Mouse (Mus musculus): Measurements from ENCODE around the gene Psmc5.
"Not testable (repeated sequence)": the region's sequence is repeated elsewhere in the genome, so short reads cannot be mapped to it uniquely, and the experiment has no call there.

The Psmc5 gene

GRCm38 (mm10) chr11:106255685-106256451 is at the start of gene Psmc5, which contains the start of gene Ftsj3:
Gene Psmc5 (plus strand): TSS chr11:106256154.
Gene Ftsj3 (minus strand): TSS chr11:106256079.
- peak; percentile 94 to 99 for DNase-seq

DNA sequence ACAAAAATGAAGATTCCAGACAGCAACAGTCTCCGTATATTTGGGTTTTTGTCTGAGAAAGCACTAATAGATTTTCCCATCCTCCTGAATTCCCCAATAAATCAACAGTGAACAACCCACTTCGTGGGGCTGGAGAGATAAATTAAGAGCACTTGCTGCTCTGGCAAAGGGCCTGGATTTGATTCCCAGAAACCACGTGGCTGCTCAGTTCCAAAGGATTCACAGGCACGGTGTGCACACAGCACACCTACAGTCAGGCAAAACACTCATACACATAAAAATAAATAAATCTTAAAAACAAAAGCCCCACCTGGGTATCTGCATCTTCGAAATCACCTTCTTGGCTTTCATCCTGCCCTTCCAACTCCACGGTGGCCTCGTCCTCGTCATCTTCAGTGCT is 43.2 kb upstream of the Psmc5 start:
- no peak for DNase-seq

- no peak for DNase-seq
Measured at GRCm38 (mm10) chr11:106214856-106215255, 41.1 kb upstream of the Psmc5 start.

GRCm38 (mm10) chr11:106215450-106215859 is 40.5 kb upstream of the Psmc5 start:
- DNase-seq, result no peak

- DNase-seq, result peak; percentile 83 to 91
Measured at GRCm38 (mm10) chr11:106215927-106216729, 39.8 kb upstream of the Psmc5 start, which contains the start of gene Ccdc47. Gene Ccdc47 (minus strand): TSS chr11:106216344.

- DNase-seq, result peak; percentile 83
Measured at GRCm38 (mm10) chr11:106216730-106217490, 39.0 kb upstream of the Psmc5 start, which contains the start of gene Ddx42. Gene Ddx42 (plus strand): TSS chr11:106216926.

DNA sequence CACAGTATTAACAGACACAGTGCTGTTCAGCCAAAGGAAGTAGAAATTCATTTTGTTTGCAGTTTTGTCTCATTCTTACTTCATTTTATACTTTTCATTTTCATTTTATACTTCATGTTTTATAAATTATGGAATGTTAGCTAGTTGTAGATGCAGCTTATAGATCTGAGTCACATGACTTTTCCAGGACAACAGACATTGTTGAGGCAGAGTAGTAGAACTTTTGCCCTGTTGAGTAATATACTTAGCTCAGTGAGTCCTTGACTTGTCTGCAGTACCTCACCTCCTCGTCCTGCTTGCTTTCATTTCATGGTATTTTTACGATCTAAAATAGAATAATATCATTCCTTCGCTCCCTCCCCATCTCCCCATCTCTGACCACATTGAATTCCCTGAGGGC is 35.4 kb upstream of the Psmc5 start:
- no peak for DNase-seq

- not testable (repeated sequence) for DNase-seq
Measured at GRCm38 (mm10) chr11:106233978-106234377, 22.0 kb upstream of the Psmc5 start.

DNA sequence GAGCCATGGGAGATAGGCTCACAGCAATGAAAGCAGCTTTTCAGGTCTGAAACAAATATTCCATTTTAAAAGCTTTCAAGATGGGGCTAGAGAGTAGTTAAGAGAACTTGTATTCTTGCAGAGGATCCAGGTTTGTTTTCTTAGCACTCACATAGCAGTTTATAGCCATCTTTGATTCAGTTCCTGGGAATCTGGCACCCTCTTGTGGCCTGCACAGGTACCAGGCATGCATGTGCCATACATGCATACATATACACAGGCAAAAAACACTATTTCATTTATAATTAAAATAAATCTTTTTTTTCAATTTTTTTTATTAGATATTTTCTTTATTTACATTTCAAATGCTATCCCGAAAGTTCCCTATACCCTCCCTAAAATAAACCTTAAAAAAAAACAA is 9.1 kb upstream of the Psmc5 start:
- DNase-seq, result no peak

DNA sequence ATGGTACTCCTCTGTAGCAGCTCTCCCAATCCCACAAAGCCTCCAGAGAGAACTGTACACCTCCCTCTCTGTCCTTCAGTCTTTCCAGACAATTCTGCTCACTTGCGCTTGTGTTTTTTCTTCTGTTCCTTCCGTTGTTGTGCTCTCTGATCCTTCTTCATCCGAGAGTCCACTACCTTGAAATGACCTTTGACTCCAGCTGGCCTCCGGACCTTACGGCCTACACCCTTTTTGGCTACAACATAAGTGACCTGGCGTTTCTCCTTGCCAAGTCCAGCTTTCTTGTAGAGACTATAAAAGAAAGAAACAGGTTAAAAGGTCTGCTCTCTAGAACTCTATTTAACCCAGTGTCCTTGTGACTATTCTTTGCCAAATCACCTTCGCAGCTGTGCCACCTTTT is 6.6 kb upstream of the Psmc5 start:
- DNase-seq, result no peak

DNA sequence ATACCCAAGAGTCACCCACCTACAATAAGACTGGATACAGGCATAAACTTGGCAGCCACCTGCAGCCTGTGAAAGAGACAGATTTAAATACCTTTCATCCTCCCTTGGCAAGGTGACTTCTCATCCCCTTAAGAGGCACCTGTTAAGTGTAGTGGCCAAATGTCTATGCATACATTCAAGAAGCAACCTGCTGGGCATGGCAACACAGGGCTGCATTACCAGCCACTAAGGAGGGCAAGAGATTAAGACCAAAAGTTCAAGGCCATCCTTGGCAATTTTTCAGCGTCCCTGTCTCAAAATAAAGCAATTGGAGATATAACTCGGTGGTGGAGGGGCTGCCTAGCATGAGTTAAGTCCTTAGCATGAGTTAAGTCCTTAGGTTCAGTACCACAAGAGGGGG is 1.2 kb upstream of the Psmc5 start:
- no peak for DNase-seq

DNA sequence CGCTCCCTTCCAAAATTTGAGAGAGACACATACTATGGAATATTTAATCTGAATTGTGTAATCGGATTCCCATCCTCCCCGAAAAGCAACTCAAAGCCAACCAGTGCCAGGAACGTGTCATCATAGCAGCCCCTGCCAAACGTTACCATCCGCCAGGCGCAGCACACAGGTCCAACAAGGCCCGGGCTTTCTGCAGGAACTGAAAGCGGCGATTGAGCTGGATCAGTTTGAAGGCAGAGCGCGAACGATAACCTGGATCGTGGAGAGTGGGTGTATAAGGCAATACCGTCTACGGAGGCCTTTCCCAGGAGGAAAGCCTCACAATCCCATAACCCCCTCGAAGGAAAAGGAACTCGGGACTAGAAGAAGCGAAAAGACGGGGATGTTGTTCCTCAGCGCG is 780 bp upstream of the Psmc5 start:
- no peak for DNase-seq

GRCm38 (mm10) chr11:106256775-106257174 is 821 bp downstream of the Psmc5 start:
- no peak for DNase-seq

GRCm38 (mm10) chr11:106260826-106261450 is 5.0 kb downstream of the Psmc5 start:
- no peak for DNase-seq

GRCm38 (mm10) chr11:106263963-106264362 is 8.0 kb downstream of the Psmc5 start:
- no peak for DNase-seq

- no peak for DNase-seq
Measured at GRCm38 (mm10) chr11:106264988-106265387, 9.0 kb downstream of the Psmc5 start.

DNA sequence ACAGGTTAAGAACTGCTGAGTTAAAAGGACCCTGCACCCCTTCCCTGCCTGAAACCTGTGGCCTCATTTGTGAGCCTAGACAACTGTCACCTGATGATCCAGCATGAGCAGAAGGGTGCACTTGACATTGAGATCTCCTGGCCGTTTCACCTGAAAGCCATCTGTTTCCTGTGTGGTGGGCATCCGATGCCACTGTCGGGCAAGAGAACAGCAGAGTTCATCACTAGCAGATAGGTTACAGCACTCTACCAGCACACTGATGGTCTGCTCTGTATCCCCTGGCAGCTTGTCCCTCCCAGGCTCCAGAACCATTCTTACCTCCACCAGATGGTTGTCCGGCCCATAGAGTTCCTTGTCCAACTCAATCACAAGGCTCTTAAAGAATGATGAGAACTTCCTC is 9.6 kb downstream of the Psmc5 start:
- no peak for DNase-seq

DNA sequence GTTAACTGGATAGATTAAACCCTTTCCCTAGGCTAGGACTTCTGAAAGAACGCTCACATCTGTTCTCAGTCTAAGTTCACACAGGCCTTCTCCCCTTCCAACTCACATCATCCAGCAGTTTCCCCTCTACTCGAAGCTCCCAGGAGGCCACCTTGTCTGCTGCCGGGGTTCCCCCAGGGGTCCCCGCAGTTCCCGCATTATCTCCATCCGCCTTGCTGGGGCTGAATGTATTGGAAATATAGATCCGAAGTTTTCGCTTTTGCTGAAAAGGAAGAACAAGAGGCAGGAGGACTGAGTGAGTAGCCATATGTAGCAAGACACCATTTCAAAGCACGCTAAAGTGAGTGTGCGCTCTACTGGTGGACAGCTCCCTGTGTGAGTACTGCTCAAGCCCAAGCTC is 10.5 kb downstream of the Psmc5 start:
- no peak for DNase-seq

- no peak for DNase-seq
Measured at GRCm38 (mm10) chr11:106267311-106267852, 11.4 kb downstream of the Psmc5 start.

DNA sequence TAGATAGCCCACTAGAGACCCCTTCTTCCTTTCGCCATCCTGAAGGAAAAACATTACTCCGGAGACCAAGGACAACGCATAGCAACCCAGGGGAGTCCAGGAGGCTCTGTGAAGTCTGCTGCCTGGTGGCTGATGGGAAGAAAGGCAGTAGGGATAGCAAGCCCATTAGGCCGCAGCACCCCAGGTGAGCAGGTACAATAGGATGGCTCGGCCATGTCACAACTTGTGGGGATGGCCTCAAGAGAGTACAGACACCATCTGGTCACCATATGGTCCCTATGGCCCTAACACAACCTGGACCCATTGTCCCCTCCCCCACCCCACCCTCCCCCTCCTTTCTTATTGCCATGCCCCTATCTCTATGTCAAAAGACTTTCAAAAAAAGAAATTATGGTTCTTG is 11.9 kb downstream of the Psmc5 start:
- DNase-seq, result no peak

DNA sequence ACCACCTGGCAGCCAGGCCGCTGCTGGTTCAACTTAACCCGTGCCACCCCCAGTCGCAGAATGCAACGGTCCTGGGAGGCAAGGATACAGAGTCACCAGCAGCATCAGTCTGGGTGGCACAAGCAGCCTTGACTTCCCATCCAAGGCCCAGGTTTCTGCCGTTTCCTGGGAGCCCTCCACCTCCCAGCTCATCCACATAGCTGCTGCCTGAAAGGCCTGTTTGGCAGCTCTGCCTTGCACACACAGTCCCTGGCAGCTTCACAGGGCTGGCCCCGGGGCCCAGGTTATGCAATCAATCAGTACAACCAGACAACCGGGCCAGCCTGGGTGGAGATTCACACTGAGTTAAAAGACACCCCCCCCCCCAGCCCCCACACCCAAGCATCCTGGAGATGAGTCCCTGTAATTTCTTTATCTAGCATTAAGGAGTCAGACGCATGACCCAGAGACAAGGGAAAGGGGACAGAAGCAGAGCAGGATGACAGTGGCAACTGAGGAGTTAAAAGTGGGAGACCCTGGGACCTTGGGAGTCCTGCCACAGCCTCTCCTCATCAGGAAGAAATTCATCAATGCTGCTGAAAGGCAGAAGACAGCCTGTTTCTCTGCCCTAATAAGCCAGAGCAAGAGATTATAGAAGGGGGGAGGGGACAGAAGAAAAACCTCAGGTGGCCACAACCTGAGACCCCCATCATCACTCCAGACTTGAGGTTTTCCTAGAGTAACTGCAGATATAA is 12.5 kb downstream of the Psmc5 start:
- no peak for DNase-seq

DNA sequence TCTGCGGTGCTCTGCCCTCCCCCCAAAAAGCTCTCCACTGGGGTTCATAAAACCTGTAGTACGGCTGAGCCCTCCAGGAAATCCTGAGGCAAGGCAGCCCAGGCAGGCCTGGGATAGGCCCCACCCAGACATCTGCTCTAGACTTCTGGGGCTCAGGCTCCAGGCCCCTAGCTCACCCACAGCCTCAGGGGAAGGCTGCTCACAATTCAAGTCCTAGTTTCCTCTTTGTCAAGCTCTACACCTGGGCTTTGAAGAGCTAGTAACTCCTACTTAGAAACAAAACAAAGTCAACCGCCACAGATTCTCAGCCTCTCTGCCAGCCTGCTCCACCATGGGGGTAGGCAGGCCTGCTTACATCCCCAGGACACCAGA is 13.1 kb downstream of the Psmc5 start:
- no peak for DNase-seq
